Mouse (Mus musculus) spleen, adult 2 months (tissue): ENCODE measurements around the gene Thada.

Source experiments
- CTCF ChIP-seq: fragments of 200-500 bp; IDR thresholded peaks from 2 replicates; pipeline ENCODE4 v1.5.1; 2011; ENCODE audit warnings: mild to moderate bottlenecking, inconsistent platforms; ENCODE audit not compliant: insufficient read depth, insufficient read length, insufficient replicate concordance; ENCODE audit errors: extremely low read depth
- POLR2A ChIP-seq: fragments of 200-500 bp; IDR thresholded peaks from 2 replicates; pipeline ENCODE4 v1.6.1; 2011; ENCODE audit warnings: low read depth, low read length, inconsistent platforms

DNA sequence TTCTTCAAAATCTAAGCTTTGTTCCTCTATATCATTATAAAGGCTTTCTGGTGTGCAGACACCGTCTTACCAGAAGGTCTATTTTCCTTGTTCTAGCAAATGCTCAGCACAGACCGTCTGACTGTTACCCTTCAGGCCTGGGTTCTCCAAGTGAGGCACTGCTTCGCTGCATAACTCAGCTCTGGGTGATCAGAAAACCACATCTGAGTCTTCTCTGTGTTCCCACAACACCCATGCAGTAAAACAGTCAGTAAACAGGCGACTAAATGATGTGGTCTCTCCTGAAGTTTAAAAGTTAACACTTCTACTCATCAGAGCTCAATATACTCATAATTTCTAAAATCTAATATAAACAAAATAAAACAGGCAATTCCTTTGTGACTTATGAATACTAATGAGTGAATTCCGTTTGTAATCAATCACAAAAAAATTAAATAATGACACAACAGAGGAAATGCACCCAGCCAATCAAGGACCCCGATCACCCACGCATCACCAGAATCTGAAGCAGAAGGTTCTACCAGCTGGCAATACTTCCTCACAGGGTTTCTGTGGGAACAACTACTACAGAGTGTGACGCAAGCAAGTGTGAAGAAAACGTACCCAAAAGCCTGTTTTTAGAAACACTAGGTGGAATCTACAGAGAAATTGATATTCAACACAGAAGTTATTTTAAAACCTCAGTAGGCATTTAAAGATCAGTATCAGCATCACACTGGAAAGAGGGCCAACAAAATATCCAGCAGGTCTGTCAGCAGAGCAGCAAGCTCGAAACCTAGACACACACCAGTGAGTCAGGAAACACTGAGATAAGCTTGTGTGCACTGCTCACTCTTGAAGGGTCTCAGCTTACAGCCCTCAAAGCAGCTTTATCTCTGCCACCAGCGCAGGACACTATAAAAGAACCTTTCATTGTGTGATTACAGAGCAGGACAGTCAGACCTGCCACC is 46.4 kb downstream of the Thada start:
- TF ChIP-seq POLR2A (no peak), CTCF (no peak)
